Mouse (Mus musculus): ENCODE results near the gene Lrrc58. TPM values are rescaled to one million over a fixed set of nuclear protein-coding genes. Genes with fewer than 3 reads are reported as not detected.

Lrrc58 gene
- polyA plus RNA-seq, 1 experiment, result 12.5 TPM

DNA sequence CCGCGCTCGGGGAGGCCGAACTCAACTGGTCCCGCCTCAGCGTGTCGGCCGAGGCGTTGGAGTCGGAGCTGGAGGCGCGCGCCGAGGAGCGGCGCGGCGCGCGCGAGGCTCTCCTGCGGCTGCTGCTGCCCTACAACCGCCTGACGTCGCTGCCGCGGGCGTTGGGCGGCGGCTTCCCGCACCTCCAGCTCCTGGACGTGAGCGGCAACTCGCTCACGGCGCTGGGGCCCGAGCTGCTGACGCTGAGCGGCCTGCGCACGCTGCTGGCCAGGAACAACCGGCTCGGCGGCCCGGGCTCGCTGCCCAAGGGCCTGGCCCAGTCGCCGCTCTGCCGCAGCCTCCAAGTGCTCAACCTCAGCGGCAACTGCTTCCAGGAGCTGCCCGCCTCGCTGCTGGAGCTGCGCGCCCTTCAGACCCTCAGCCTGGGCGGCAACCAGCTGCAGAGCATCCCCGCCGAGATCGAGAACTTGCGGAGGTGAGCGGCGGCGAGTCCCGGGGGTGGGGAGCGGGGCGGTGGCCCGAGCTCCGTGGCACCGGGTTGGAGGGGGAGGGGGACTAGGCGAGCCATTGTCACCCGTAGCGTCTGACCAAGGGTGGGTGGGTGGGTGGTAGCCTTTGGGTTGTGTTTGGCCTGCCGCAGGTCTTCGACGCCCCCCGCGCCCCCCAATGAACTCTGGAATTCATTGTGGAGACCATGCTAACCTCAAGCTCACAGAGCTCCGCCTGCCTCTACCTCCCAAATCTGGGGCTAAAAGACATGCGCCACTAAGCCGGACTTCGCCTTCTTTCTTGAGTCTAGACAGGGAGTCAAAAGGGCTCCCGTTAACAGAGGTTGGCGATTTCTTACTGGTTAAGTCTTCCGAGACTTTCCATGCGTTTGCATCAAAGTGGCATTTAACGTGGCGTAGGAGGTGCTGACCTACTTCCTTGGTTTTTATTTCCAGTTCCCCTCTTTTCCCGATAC is 599 bp downstream of the Lrrc58 start:
- TF ChIP-seq CTCF (IDR thresholded peaks at IDR 0.05; ENCODE audit: control insufficient read depth, insufficient read depth, insufficient replicate concordance, low read depth, low read length) (no peak), POLR2A (IDR thresholded peaks at IDR 0.05; ENCODE audit: control insufficient read depth, low read depth, low read length) (no peak; the same call in 1 of the 2 replicates)
- Histone ChIP-seq H3K27ac (ENCODE audit: control insufficient read depth, insufficient read depth, low read depth, low read length) (peak overlapping the region; percentile 99), H3K36me3 (ENCODE audit: control insufficient read depth, insufficient read depth, low read length) (no peaks in the 10 kb centered on the region), H3K27me3 (ENCODE audit: control insufficient read depth, insufficient read depth, low read length) (no peaks in the 10 kb centered on the region), H3K4me1 (ENCODE audit: control insufficient read depth, insufficient read depth, low read length) (no peaks in the 10 kb centered on the region; the same call in 1 of the 2 replicates), H3K4me3 (ENCODE audit: control insufficient read depth, low read depth, low read length) (peak overlapping the region; percentile 95)

DNA sequence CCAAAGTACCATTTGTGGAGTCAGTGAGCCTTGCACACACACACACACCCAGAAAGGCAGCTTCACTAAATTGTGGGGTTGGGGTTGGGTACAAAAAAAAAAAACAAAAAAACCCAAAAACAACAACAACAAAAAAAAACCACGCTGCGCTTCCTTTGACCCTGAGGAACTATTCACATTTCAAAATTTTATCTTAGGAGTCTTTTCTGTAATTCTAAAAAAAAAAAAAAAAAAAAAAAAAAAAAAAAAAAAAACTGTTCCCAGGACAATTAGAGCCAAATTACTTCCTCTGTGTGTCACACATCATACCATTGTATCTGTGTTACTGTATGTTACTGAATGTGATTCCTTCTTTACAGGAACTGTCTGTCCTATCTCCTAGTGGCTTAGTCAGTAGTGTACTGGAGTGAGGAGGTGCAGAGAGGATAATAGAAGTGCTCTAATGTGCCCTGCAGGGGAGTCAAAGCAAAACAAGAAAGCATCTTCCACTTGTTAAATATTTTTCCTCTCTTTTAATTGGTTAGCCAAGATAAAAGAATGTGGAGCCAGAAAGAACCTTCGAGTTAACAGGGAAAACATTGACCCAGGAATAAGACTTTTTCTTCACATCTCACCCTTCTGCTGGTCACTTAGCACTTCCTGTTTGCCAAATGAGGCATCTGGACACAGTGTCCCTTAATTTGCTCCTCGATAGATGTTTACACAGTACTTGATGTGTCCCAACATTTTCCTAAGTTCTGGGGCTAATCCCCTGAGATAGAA is 1.5 kb downstream of the Lrrc58 start:
- Histone ChIP-seq H3K27me3 (ENCODE audit: control insufficient read depth, insufficient read depth, low read length) (no peaks in the 10 kb centered on the region), H3K4me1 (ENCODE audit: control insufficient read depth, insufficient read depth, low read length) (no peaks in the 10 kb centered on the region; the same call in 1 of the 2 replicates), H3K27ac (ENCODE audit: control insufficient read depth, insufficient read depth, low read depth, low read length) (peak overlapping the region; percentile 90), H3K4me3 (ENCODE audit: control insufficient read depth, low read depth, low read length) (peak overlapping the region; percentile 95), H3K36me3 (ENCODE audit: control insufficient read depth, insufficient read depth, low read length) (no peaks in the 10 kb centered on the region)
- TF ChIP-seq CTCF (IDR thresholded peaks at IDR 0.05; ENCODE audit: control insufficient read depth, insufficient read depth, insufficient replicate concordance, low read depth, low read length) (no peak), POLR2A (IDR thresholded peaks at IDR 0.05; ENCODE audit: control insufficient read depth, low read depth, low read length) (no peak)

DNA sequence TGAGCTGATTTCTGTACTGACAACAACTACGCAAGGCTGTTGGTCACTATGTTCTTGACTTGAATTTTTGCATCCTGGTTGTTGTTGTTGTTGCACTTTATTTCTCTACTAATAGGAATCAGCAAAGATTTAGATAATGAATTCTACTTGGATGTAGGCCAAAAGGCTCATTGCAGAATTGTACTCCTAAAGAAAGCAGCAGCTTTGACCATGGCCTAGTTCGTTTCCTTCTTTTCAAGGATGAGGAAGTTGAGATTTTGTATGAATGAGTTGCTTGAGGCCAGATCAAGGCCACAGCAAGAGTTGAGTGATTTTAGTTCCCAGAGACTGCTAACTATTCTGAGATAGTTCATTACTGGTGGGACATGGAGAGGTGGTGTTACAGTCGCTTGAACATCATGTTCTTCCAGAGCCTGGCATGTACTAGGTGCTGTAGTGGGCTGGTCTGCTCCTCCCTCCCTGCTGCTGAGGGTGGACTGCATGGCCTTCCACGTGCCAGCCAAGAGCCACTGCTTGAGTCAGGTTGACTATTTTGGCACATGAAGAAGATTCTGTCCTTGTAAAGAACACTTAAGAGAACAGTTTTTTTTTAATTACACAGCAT is 3.0 kb downstream of the Lrrc58 start:
- H3K4me3 ChIP-seq (ENCODE audit: control insufficient read depth, low read depth, low read length), result no peak overlapping the region
- TF ChIP-seq POLR2A (IDR thresholded peaks at IDR 0.05; ENCODE audit: control insufficient read depth, low read depth, low read length), result no peak
- peak; percentile 5; the same call in 1 of the 2 replicates for TF ChIP-seq CTCF (IDR thresholded peaks at IDR 0.05; ENCODE audit: control insufficient read depth, insufficient read depth, insufficient replicate concordance, low read depth, low read length)
- H3K27ac ChIP-seq (ENCODE audit: control insufficient read depth, insufficient read depth, low read depth, low read length), result peak overlapping the region; percentile 16; the same call in 1 of the 2 replicates
- no peaks in the 10 kb centered on the region for H3K27me3 ChIP-seq (ENCODE audit: control insufficient read depth, insufficient read depth, low read length)
- H3K36me3 ChIP-seq (ENCODE audit: control insufficient read depth, insufficient read depth, low read length), result no peaks in the 10 kb centered on the region
- no peaks in the 10 kb centered on the region; the same call in 1 of the 2 replicates for H3K4me1 ChIP-seq (ENCODE audit: control insufficient read depth, insufficient read depth, low read length)

DNA sequence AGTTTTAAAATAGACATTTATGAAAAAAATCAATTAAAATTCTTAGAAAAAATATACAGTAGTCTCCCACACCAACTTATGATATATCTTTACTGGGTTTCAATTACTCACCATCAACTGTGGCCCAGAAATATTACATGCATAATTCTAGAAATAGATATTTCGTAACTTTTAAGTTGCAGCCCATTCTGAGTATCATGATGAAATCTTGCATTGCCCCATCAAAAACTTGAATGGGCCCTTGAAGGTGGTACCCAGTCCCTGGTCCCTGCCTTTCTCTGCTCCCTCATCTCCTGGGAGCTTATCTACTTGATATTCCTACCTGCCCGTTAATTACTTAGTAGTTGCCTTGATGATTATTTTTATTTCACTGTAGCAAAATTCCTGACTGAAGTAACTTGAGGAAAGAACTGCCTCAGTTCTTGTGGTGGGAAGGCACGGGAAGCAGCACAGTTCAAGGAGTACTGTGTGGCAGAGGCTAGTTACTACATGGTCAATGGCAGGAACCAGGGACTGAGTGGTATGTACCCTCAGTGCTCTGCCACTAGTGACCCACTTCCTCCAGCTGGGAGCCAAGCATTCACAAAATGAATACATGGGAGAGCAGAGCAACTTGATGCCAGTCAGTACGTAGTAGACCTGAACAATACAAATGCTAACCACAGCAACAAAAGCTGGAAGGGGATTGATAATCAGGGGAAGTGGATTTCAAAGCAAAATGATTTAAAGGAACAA is 6.5 kb downstream of the Lrrc58 start:
- TF ChIP-seq CTCF (IDR thresholded peaks at IDR 0.05; ENCODE audit: control insufficient read depth, insufficient read depth, insufficient replicate concordance, low read depth, low read length) (no peak), POLR2A (IDR thresholded peaks at IDR 0.05; ENCODE audit: control insufficient read depth, low read depth, low read length) (no peak)
- peaks cover 2% of the 10 kb centered on the region for H3K36me3 ChIP-seq (ENCODE audit: control insufficient read depth, insufficient read depth, low read length)
- no peak overlapping the region for H3K27ac ChIP-seq (ENCODE audit: control insufficient read depth, insufficient read depth, low read depth, low read length)
- no peak overlapping the region for H3K4me3 ChIP-seq (ENCODE audit: control insufficient read depth, low read depth, low read length)
- no peaks in the 10 kb centered on the region for H3K27me3 ChIP-seq (ENCODE audit: control insufficient read depth, insufficient read depth, low read length)
- no peaks in the 10 kb centered on the region; the same call in 1 of the 2 replicates for H3K4me1 ChIP-seq (ENCODE audit: control insufficient read depth, insufficient read depth, low read length)

DNA sequence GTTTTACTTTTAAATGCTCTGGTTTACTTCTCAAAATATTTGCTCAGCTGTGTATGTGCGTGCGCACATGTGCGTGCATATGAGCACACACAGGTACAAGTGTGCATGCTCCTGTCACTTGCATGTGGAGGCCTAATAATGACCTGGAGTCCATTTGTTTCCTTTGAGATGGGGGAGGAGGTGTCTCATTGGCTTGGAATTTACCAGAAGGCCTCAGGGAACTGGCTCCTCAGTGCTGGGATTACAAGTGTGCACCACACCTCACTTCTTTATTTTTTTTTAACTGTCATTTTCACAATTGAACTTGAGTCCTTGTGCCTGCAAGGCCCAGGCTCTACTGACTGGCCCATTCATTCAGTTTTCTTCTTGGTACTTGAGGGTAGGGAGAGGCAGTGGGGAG is 9.2 kb downstream of the Lrrc58 start:
- TF ChIP-seq POLR2A (IDR thresholded peaks at IDR 0.05; ENCODE audit: control insufficient read depth, low read depth, low read length) (no peak), CTCF (IDR thresholded peaks at IDR 0.05; ENCODE audit: control insufficient read depth, insufficient read depth, insufficient replicate concordance, low read depth, low read length) (no peak)
- H3K27ac ChIP-seq (ENCODE audit: control insufficient read depth, insufficient read depth, low read depth, low read length), result no peak overlapping the region
- peaks cover 2% of the 10 kb centered on the region for H3K36me3 ChIP-seq (ENCODE audit: control insufficient read depth, insufficient read depth, low read length)
- H3K4me3 ChIP-seq (ENCODE audit: control insufficient read depth, low read depth, low read length), result no peak overlapping the region
- H3K4me1 ChIP-seq (ENCODE audit: control insufficient read depth, insufficient read depth, low read length), result no peaks in the 10 kb centered on the region; the same call in 1 of the 2 replicates
- no peaks in the 10 kb centered on the region for H3K27me3 ChIP-seq (ENCODE audit: control insufficient read depth, insufficient read depth, low read length)

DNA sequence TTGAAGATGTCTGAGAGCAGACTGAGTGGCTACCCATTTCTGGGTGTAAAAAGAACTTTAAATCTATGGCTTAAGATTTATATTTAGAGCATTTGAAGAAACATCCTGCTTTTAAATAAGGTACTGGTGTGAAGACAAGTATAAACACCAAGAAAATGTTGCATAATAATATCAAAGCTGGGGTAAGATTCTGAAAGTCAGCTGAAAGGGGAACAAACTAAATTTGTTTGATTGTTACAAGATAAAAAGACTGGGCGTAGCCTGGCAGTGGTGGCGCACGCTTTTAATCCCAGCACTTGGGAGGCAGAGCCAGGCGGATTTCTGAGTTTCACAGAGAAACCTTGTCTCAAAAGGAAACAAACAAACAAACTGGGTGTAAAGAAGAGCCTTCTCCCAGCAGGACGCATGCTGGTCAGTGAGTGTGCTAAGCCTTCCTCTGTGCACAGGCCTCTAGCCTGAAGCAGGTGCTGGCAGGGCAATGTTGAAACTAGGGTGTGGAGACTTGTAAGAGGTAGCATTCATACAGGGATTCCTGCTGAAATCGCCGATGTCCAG is 10.8 kb downstream of the Lrrc58 start:
- H3K4me3 ChIP-seq (ENCODE audit: control insufficient read depth, low read depth, low read length), result no peak overlapping the region
- no peak overlapping the region for H3K27ac ChIP-seq (ENCODE audit: control insufficient read depth, insufficient read depth, low read depth, low read length)
- no peaks in the 10 kb centered on the region; the same call in 1 of the 2 replicates for H3K4me1 ChIP-seq (ENCODE audit: control insufficient read depth, insufficient read depth, low read length)
- H3K27me3 ChIP-seq (ENCODE audit: control insufficient read depth, insufficient read depth, low read length), result no peaks in the 10 kb centered on the region
- no peak for TF ChIP-seq POLR2A (IDR thresholded peaks at IDR 0.05; ENCODE audit: control insufficient read depth, low read depth, low read length)
- no peak for TF ChIP-seq CTCF (IDR thresholded peaks at IDR 0.05; ENCODE audit: control insufficient read depth, insufficient read depth, insufficient replicate concordance, low read depth, low read length)
- peaks cover 3% of the 10 kb centered on the region for H3K36me3 ChIP-seq (ENCODE audit: control insufficient read depth, insufficient read depth, low read length)
